Mouse (Mus musculus) layer of hippocampus, postnatal 14 days (tissue): ENCODE measurements at regions not wholly inside any gene's neighbourhood (a gene's known extent, or its start where the extent isn't known, plus 50 kb on each side); places are given as distances from the start of the nearest gene placed in this dataset.

Experiments
- DNase-seq, 2 experiments: peaks; one replicate each; pipeline ENCODE4 v3.0.0; 2021 to 2022; ENCODE audit warnings: low spot score in 2 of 2, mixed read lengths in 1 of 2

DNA sequence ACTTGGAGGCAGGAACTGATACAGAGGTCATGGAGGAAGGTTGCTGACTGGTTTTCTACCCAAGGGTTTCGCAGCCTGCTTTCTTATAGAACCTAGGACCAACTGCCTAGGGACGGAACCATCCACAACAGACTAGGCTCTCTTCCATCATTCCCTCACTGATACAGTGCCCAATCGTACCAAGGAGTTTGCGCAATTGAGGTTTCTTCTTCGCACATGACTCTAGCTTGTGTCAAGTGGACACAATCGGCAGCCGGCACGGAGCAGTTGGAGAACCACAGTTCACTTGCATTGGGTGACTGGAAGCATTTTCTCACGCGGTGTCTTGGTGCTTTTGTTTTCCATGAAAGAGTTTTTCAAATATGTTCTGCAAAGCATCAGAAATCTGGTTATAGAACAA lies 149.1 kb upstream of the Dyrk2 start:
- DNase-seq = no peak

DNA sequence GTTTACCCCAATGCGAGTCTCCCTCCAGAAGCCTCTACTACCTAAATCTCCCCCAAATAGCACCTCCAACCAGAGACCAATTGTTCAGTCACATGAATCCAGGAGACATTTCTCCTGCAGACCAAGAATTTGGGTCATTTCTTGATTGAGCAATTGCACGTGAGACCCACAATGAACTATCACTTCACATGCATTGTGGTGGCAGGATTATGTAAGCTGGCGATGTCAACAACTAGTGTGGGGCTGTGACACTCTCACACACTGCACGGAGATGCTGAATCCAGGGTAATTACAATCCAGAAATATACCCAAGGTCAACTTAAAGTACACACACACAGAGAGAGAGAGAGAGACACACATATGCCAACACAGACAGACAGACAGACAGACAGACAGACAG lies 148.5 kb upstream of the Dyrk2 start:
- DNase-seq = no peak

DNA sequence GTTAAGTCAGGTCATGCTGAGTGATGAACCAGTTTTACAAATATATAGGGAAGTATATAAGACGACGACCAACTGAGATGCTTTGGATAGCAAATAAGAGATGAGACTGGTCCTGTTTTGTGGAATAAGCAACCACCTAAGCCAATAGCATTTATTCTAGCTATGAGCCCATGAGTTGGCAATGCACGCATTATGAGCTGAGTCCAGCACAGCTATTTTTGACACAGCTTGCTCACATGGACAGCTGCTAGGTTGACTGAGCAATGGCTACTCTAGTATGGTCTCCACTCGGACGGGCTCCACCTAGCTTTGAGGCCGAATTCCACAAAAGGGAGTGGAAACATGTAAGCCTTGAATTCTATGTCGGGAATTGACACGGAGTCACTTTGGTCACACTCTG lies 146.1 kb upstream of the Dyrk2 start:
- DNase-seq = no peak

DNA sequence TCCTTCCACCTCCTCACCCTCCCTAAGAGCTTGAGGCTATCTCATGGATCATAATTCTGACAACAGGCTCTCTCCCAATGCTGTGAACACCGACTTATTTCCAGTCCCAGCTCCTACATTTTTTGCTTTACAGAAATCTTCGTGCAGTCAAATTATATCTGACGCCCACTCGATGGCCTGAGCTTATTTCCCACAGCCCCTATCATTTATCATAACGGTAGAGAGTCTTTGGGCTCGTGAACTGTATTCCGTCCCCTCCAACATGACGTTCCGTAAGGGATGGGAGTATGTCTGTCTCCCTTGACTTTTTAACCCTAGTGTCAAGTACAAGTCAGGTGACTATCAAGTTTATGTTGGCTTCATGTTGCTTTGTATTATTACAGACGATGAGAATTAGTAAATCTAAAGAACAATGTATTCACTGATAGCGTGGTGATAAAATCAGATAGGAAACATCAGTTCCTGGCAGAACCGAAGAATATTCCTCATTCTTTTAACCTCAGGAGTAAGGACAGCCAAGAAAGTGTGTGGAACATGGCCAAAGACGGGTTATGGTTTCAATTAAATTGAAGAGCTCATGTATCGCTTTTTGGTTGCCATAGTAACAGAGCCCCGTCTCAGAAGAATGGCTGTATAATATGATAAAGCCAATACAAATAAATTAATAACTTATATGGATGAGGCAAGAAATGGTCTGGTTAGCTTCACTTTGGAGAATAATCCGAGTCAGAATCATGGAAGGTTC lies 145.5 kb upstream of the Dyrk2 start:
- no peak for DNase-seq

DNA sequence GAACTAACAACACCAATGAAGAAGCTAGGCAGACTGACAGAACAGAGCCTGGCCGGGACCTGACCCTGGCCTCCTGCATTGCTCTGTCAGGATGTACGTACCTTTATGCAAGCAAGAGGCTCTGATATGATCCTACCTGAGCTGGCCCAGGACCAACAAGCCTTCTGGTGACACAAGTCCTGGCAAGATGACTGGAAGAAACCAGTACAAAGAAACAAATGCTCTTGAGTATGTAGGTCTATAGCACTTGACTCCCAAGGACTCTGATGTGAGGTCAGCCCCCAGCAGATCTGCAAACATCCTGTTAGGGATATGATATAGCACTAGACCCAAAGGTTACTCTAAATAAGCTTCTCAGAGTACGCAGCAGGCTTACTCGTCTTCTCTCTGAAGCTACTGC lies 144.7 kb upstream of the Dyrk2 start:
- DNase-seq = no peak

DNA sequence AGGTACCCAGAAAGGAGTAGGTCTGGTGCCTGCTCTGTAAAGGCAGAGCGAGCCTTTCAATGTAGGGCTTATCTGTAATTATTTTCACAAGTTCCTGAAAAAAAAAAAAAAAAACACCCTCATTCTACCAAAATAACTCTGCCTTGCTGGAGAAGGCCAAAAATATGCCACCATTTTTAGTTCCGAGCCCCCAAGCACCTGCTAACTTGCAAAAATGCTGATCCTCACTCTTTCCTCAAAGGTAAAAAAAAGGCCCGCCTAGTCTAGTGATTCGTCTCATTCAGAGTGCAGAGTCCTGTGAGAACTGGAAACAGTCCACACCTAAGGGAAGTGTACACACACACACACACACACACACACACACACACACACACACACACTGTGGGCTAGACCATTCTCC lies 143.7 kb upstream of the Dyrk2 start:
- no peak for DNase-seq

DNA sequence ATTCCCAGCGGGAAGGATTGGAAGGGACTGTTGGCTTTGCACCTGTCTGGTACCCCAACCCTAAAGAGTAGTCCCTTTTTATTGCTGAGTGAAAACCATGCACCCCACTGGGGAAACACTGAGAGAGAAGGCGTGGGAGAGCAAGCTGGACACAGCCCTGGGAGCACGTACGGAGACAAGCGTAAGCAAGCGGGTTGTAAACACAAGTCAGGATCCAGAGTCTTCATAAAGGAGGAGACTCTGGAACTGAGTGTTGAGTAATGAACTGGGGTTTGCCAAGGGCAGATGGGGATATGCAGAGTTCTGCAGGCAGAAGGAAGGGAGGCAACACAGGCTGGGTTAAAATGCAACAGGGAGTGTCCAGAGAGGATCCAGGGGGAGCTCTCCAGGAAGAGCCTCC lies 141.5 kb upstream of the Dyrk2 start:
- no peak for DNase-seq

DNA sequence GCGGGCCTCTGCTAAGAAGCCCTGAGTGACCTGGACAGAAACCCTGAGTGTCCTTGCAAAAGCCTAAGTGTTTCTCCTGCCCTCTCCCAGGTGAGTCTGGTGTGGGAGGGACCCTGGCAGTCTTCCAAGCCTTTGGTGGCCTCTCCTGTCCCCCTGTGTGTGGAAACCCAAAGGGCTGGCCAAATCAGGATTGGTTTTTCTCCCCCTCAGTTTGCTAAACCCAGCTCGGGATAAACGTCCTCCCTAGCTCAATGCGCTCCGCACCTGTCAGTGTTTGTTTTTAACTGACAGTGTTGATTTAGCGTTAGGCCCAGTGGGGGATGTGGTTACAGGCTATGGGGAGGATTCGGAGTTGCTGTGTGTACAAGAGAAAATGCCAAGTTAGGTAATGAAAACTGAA lies 140.9 kb upstream of the Dyrk2 start:
- DNase-seq = no peak

DNA sequence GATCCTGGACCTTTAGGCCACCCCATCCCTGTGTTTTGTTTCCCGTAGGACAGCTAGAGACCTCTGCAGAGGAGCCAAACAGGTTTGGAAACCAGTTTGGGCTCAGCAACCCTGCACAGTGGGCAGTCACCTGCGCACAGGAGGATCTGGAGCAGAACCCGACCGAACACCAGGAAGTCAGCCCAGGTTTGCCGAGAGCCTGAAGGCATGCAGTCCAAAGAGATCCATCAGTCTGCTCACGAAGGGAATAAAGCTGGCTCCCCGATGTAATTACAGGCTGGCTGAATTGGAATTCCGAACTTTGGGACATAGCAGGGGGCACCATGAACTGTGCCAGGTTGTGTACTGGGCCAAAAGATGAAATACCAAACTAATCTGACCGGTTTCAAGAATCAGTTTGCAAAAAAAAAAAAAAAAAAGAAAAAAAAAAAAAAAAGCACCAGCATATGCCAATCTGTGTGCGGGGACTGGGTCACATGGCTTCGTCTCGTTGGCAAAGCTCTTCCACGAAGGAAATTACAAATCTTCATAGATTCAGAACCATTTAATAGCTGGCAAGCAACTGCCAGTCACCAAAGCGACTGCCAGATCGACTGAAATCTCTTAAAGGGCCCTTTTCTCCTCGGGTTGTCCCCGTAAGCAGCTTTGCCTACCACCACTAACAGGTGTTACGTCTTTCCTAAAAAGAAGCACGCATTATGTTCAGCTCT lies 137.0 kb upstream of the Dyrk2 start:
- peak in 1 of 2 experiments; percentile 22 for DNase-seq

DNA sequence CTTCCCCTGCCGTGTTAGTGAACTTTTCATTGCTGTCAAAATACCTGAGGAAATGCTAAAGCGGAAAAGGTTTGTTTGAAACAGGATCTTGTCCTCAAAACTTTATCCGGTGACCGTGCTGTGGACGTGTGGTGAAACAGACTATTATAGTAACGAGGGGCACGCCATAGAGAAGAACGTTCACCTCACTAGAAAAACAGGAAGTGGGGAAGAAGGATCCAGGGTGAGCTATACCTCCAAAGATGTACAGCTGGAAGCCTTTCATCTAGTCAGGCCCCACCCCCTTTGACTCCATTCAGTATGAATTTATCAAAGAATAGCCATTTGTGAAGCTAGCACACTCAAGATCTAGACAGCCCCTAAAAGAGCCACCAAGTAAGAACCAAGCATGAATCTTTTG lies 135.5 kb upstream of the Dyrk2 start:
- DNase-seq = no peak

DNA sequence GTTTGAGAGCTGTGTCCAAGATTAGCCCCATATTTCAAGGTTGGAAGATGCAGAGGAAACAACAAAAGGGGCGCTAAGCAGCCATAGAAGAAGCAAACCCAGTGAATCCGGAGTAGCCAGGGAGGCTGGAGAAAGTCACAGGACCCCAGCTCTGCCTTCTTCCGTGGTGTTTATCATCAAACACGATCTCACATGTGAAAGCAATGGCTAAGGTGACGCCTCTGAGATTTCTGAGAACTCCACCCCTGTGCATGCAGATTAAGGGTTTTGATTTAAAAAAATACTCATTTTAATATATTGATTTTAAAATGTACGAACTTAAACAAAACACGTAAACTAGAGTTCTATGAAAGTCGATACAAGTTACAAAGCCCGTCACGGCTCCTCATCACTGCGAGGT lies 134.4 kb upstream of the Dyrk2 start:
- no peak for DNase-seq

DNA sequence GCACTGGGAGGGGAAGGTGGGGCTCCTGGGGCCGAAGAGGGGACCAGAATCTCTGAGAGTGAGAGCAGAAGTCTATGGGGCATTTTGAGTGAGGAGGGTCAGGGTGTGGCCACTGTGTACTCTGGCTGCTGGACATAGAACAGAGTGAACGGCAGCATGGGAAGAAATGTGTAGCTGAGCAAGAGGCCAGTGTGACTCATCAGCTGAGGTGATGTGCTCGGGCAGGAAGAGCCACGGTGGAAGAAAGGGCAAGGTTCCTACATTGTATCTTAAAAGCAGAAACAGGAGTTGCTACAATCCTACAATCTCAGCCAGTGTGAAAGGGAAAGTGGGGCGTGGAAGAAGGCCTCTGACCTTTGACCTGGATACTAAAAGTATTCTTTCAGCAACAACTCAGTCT lies 133.8 kb upstream of the Dyrk2 start:
- DNase-seq = no peak

DNA sequence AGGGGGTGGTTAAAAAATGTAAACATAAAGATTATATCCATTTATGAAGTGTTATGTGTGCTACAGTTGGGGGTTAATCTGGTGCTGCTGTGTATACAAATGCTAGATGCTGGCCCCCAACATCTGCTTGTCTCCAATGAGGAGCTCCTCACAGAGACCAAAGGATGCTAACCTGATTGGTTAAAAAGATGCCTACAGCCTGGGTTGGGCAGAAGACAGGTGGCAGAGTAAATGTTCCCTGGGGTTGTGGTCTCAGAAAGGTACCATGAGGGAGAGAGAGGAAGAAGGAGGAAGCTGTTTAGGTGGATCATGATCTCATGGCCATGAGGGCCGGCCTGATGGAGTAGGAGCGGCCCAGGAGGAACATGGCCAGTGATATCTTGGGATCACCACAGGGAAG lies 133.0 kb upstream of the Dyrk2 start:
- no peak for DNase-seq

DNA sequence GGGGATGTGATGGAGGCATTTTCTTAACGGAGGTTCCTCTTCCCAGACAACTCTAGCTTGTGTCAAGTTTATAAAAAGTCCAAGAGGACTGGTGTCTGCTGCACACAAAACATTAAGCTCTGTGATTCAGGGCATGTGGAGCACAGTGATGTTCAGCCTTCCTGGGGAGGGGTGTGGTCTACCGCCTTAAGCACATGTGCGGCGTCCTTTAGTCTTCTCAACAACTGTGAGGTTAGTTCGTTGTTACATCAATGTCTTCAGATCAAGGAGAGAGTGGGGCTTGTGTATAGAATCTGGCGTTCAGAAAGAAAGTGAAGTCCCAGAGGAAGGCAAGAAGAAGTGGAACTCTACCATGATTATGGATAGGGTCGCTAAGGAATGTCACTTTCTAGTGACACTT lies 131.9 kb upstream of the Dyrk2 start:
- no peak for DNase-seq

DNA sequence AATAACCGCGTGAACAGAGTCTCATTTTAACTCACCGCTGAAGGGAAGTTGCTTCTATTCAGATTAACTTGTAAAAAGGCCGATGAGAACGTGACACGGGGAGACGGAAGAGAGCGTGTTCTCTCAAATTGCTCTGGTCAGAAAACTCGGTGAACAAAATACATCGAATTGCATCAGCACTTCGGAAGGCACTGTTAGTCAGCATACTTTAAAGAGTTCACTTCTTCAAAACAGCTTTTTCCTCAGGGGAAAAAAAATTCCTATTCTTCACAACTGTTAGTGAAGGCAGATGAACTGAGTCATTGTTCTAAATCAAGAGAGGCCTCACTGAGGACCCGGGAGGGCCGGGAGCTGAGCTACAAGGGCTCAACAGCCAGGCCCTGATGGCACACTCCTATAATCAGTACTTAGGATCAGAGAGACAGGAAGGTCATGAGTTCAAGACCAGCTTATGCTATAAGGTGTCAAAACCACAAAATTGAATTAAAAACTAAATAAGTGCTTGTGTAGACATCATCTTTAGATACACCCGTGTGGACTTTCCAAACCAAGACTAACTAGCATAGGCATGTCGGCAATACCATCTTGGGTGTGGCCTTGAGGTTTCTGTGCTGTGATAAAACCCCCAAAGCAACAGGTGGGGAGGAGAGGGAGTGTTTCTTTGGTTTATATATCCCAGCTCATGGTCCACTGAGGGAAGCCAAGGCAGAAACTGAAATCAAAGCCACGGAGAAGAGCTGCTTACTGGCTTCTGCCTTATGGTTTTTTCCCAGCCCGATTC lies 131.2 kb upstream of the Dyrk2 start:
- DNase-seq = no peak

DNA sequence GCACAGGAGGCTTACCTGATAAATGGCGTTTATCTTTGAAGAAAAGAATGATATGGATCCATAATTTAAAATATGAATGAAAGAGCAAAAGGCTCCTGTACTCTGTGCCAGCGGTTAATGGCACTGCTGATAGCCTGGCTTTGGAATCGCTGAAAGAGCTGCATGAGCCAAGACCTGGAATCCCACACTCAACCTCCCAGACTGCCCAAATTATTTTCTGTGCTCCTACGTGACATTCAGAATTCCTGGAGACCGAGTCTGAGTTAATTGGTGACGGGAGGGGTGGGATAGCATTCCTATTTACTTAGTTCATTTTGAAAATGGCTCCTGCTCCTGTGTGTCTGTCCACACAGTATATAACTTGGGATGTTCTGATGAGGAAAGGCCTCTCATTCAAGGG lies 129.0 kb upstream of the Dyrk2 start:
- no peak for DNase-seq

DNA sequence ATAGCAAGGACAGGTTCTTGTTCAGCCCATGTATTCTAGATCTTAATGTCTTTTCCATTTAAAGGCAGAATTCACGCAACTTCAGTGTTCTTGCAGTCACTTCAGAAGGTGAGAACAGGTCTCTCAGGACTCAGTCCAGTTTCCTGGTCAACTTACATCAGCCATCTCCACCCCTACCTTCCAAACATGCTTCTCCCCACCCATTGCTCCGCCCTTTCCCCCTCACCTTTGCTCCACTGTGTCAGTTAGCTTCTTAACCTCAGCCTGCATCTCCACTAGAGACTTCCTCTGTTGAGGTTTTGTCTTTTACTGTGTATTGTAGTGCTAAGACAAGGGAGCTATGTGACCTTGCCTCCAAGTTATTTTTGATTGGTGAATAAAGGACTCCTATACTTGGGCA lies 127.0 kb upstream of the Dyrk2 start:
- no peak for DNase-seq

DNA sequence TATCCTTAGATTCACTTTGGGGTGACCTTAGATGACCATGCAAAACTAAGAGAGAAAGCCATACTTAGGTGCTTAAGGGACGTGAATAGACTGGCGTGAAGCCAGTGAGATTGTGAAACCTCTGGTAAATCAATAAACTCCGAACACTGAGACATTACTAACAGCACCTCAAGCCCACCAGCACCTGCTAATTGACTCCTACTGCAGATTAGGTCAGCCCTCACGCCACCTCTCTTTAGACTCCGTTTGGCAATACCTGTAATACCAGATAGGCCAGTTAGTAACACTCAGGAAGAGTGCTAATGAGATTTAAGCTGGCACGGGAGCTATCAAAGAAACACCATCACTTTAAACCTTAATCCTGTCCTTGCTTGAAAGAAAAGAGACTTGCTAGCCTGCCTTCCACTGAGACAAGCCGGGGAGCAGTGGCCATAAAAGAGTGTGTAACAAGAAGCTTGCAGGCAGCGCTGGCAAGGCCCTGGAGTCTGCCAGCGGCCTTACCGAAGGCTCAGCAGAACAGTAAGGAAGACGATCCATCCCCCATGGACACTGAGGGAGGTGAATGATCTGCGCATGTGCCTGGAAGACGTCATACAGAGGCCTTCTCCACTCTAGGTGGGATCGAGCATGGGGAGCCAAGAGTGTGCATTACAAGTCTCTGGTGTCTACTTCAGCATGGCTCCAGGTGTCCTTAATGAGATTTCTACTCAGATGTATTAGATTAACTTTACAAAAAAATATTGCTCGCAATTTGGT lies 124.0 kb upstream of the Dyrk2 start:
- DNase-seq = no peak

DNA sequence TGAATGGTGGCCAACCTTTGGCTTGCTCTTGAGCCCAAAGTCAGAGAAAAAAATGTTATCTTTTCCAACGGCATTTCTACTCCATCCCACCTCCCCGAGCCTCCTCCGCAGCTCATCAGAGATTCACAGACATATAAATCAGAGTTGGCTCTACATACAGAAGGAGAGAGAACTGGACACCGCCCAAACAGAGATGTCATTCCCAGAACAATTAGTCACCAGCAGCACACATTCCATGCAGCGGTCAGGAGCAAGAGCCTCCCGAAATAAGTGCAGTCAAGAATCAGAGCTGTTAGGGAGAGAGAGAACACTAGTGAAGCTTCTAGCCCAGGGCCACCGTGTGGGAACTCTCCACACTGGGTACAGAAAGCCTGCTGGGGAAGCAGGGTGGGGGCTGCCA lies 121.2 kb upstream of the Dyrk2 start:
- no peak for DNase-seq

DNA sequence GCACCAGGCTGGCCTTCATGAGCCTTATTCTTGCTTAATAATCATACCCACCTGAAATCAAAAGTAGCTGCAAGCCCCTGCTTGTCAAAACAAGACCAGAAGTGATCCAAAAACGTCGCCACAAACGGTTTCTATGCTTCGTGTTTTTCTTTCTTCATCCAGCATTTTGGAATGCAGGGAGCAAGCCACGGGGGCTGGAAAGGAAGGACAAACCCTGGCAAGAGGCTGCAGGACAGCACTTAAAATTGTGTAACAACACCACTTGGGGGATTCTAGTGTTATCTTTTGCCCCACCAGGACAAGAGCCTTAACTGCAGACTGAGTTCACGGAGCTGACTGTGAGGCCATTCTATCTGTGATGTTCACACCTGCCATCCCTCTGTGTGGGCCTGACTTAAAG lies 120.5 kb upstream of the Dyrk2 start:
- no peak for DNase-seq

DNA sequence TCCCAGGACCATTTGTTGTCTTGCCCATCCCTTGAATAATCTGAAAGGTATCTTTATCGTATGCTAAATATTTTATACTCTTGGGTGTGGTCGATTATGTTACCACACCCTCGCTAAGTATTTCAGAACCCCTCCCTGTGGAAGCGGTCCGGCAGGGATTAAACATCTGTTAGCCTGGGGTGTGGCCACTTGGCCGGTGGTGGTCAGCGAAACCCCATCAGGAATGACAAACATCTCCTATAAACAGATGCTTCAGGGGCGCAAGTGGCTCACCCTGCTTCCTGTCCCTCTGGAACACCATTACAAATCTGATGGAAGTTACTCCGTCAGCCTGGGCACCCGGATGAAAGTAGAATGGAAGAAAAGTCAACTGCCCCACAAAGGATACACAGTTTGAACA lies 119.8 kb upstream of the Dyrk2 start:
- DNase-seq = no peak

DNA sequence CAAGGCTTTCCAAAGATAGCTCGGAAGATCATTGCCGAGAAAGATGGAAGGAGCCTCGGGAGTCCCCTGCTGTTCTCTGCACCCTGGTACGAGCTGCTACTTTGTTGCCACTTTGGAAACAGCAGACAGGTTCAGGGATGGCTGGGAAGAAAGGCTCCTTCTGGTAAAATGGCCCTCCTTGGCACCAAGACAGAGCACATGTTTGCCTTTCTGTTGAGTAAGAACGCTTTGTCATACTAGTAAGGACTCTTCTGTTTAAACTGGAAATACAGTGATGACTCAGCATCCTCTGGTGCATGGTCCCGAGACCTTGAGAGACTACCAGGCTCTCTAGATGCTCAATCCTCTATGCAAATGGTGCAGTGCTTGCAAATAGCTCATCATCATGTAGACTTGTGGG lies 118.2 kb upstream of the Dyrk2 start:
- peak in 1 of 2 experiments; percentile 15 for DNase-seq
